Mouse (Mus musculus): Measurements from ENCODE around the gene Rcn3.

Gene Rcn3

GRCm38 (mm10) chr7:45073949-45074348 lies 18.1 kb downstream of the Rcn3 start:
- no peak for DNase-seq (ENCODE audit: low read depth, low spot score)

GRCm38 (mm10) chr7:45073171-45073707 lies 18.8 kb downstream of the Rcn3 start:
- DNase-seq (ENCODE audit: low read depth, low spot score) = no peak

- DNase-seq (ENCODE audit: low read depth, low spot score) = peak; percentile 88
These were observed 19.8 kb downstream of the Rcn3 start for GRCm38 (mm10) chr7:45072230-45072629.

- DNase-seq (ENCODE audit: low read depth, low spot score) = no peak
These were observed 22.4 kb downstream of the Rcn3 start for GRCm38 (mm10) chr7:45069671-45070070.

- DNase-seq (ENCODE audit: low read depth, low spot score) = peak; percentile 96
These were observed 24.1 kb downstream of the Rcn3 start for GRCm38 (mm10) chr7:45068000-45068318.

- DNase-seq (ENCODE audit: low read depth, low spot score) = no peak
These were observed 24.6 kb downstream of the Rcn3 start for GRCm38 (mm10) chr7:45067190-45067999.

- peak; percentile 99 for DNase-seq (ENCODE audit: low read depth, low spot score)
These were observed 29.7 kb downstream of the Rcn3 start, which contains the start of the genes Nosip and Prrg2 for GRCm38 (mm10) chr7:45062239-45062835. TSS of gene Nosip (plus strand) at chr7:45062429. TSS of gene Prrg2 (minus strand) at chr7:45062677.

- peak; percentile 63 for DNase-seq (ENCODE audit: low read depth, low spot score)
These were observed 30.4 kb downstream of the Rcn3 start for GRCm38 (mm10) chr7:45061532-45062075.

- DNase-seq (ENCODE audit: low read depth, low spot score) = no peak
These were observed 31.3 kb downstream of the Rcn3 start for GRCm38 (mm10) chr7:45060632-45061122.

- DNase-seq (ENCODE audit: low read depth, low spot score) = no peak
These were observed 33.1 kb downstream of the Rcn3 start for GRCm38 (mm10) chr7:45058607-45059571.

- no peak for DNase-seq (ENCODE audit: low read depth, low spot score)
These were observed 35.1 kb downstream of the Rcn3 start for GRCm38 (mm10) chr7:45056972-45057348.

- DNase-seq (ENCODE audit: low read depth, low spot score) = no peak
These were observed 35.6 kb downstream of the Rcn3 start for GRCm38 (mm10) chr7:45056329-45056971.

- peak; percentile 100 for DNase-seq (ENCODE audit: low read depth, low spot score)
These were observed 38.0 kb downstream of the Rcn3 start for GRCm38 (mm10) chr7:45053931-45054510.

GRCm38 (mm10) chr7:45053117-45053930 lies 38.7 kb downstream of the Rcn3 start:
- peak; percentile 76 for DNase-seq (ENCODE audit: low read depth, low spot score)

- no peak for DNase-seq (ENCODE audit: low read depth, low spot score)
These were observed 39.2 kb downstream of the Rcn3 start, which contains the start of gene Prr12 for GRCm38 (mm10) chr7:45052862-45053116. TSS of gene Prr12 (minus strand) at chr7:45052881.

- peak; percentile 52 for DNase-seq (ENCODE audit: low read depth, low spot score)
These were observed 39.7 kb downstream of the Rcn3 start for GRCm38 (mm10) chr7:45052181-45052861.

- DNase-seq (ENCODE audit: low read depth, low spot score) = no peak
These were observed 40.4 kb downstream of the Rcn3 start for GRCm38 (mm10) chr7:45051601-45051974.

- peak; percentile 97 for DNase-seq (ENCODE audit: low read depth, low spot score)
These were observed 40.9 kb downstream of the Rcn3 start for GRCm38 (mm10) chr7:45050945-45051600.
